Mouse (Mus musculus): ENCODE results near the gene 9530003J23Rik.

DNA sequence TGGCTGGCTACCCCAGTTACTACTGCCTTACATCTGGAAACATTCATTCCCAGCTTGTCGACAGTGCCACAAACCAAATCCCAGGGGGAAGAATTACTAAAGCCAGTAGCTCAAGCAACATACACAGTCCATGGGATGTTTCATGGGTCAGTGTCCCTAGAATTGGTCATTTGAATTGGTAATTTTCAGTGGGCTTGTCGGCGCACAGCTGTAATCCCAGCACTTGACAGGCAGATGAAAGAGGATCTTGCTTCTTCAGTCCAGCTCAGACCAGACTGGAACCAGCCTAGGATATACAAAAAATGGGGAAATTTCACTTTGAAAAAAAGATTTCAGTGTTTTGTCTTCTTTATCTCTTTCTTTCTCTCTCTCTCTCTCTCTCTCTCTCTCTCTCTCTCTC, 38.8 kb downstream of the 9530003J23Rik start:
- TF ChIP-seq CTCF (conservative IDR thresholded peaks at IDR 0.05; ENCODE audit: low read length) (no peak), NANOG (IDR thresholded peaks at IDR 0.05; ENCODE audit: borderline replicate concordance, low read length) (no peak), POU5F1 (IDR thresholded peaks at IDR 0.05; ENCODE audit: borderline replicate concordance, low read length) (no peak)

Data from E14TG2a.4 (cell line).